Mouse (Mus musculus) CH12.LX (cell line): ENCODE data around the gene Nmt2. TPM values are rescaled to one million over a fixed set of nuclear protein-coding genes. Genes with fewer than 3 reads are reported as not detected.

Source experiments
- DNase-seq: peaks from one replicate; pipeline ENCODE4 v3.0.0-alpha.2; 2013; ENCODE audit errors: extremely low read depth
- H3K27ac ChIP-seq: 2 replicates; pipeline ENCODE4 v1.5.1; 2012; ENCODE audit warnings: low read depth, mild to moderate bottlenecking, control low read depth, moderate library complexity; ENCODE audit not compliant: insufficient read depth
- H3K27me3 ChIP-seq: replicated peaks from 2 replicates; pipeline ENCODE3; 2012; ENCODE audit warnings: inconsistent platforms
- H3K36me3 ChIP-seq, 2 experiments: replicated peaks in 1 of 2; 2 replicates each; pipeline versions ENCODE3 to v1.6.1; 2012; ENCODE audit warnings: inconsistent platforms in 1 of 2, low read length in 1 of 2, mild to moderate bottlenecking in 1 of 2, mixed read lengths in 1 of 2, moderate library complexity in 1 of 2; ENCODE audit not compliant: control insufficient read depth in 1 of 2, insufficient read depth in 1 of 2
- H3K4me1 ChIP-seq, 2 experiments: 2 replicates each; pipeline ENCODE4 v1.6.1; 2012; ENCODE audit warnings: inconsistent platforms in 1 of 2, moderate library complexity in 1 of 2; ENCODE audit not compliant: insufficient read depth in 2 of 2, control insufficient read depth in 1 of 2
- H3K4me2 ChIP-seq: 2 replicates; pipeline ENCODE4 v1.6.1; 2012; ENCODE audit warnings: low read depth, mild to moderate bottlenecking, control low read depth; ENCODE audit not compliant: poor library complexity, insufficient read depth, severe bottlenecking
- H3K4me3 ChIP-seq, 3 experiments: fragments of 150-350 bp in 1 of 3; sonication (generic) in 1 of 3; replicated peaks in 1 of 3; 2 replicates each; pipeline versions ENCODE3 to v1.5.1; 2011 to 2012; ENCODE audit warnings: low read depth in 2 of 3, low read length in 2 of 3, mild to moderate bottlenecking in 2 of 3, moderate library complexity in 2 of 3, control low read depth in 1 of 3, improper control_type of control experiment in 1 of 3, inconsistent platforms in 1 of 3, mixed read lengths in 1 of 3; ENCODE audit not compliant: poor library complexity in 1 of 3
- H3K79me2 ChIP-seq: replicated peaks from 2 replicates; pipeline ENCODE4 v1.6.1; 2012; ENCODE audit warnings: mild to moderate bottlenecking, moderate library complexity; ENCODE audit not compliant: control insufficient read depth, poor library complexity, insufficient read depth, severe bottlenecking; ENCODE audit errors: extremely low read depth
- H3K9ac ChIP-seq: 2 replicates; pipeline ENCODE4 v1.6.1; 2012; ENCODE audit warnings: low read depth, mild to moderate bottlenecking, control low read depth, moderate library complexity; ENCODE audit not compliant: insufficient read depth
- H3K9me3 ChIP-seq: replicated peaks from 2 replicates; pipeline ENCODE3; 2012; ENCODE audit warnings: low read length, inconsistent platforms, mixed read lengths
- CHD1 ChIP-seq: IDR thresholded peaks from 2 replicates; pipeline ENCODE4 v1.6.1; 2012; ENCODE audit warnings: low read depth, low read length, improper control_type of control experiment, inconsistent platforms
- CHD2 ChIP-seq: IDR thresholded peaks from 2 replicates; pipeline ENCODE4 v1.6.1; 2011; ENCODE audit warnings: low read length, improper control_type of control experiment
- CTCF ChIP-seq, 2 experiments: IDR thresholded peaks in 1 of 2; conservative IDR thresholded peaks in 1 of 2; 2 replicates each; pipeline ENCODE4 v1.5.1; 2011 to 2012; ENCODE audit warnings: low read depth in 2 of 2, low read length in 2 of 2, improper control_type of control experiment in 1 of 2, inconsistent platforms in 1 of 2, mild to moderate bottlenecking in 1 of 2, moderate library complexity in 1 of 2
- E2F4 ChIP-seq: IDR thresholded peaks from 2 replicates; pipeline ENCODE4 v1.6.1; 2011; ENCODE audit warnings: low read depth, low read length, improper control_type of control experiment; ENCODE audit not compliant: insufficient replicate concordance
- ELF1 ChIP-seq: IDR thresholded peaks from 2 replicates; pipeline ENCODE4 v1.6.1; 2014; ENCODE audit warnings: low read depth, mild to moderate bottlenecking, inconsistent platforms, low read length, improper control_type of control experiment
- ETS1 ChIP-seq: conservative IDR thresholded peaks from 2 replicates; pipeline ENCODE4 v1.6.1; 2012; ENCODE audit warnings: low read depth, mild to moderate bottlenecking, inconsistent platforms, low read length, improper control_type of control experiment, moderate library complexity
- GABPA ChIP-seq: IDR thresholded peaks from 2 replicates; pipeline ENCODE4 v1.6.1; 2012; ENCODE audit warnings: low read depth, low read length, improper control_type of control experiment, inconsistent platforms; ENCODE audit not compliant: insufficient replicate concordance
- HCFC1 ChIP-seq: IDR thresholded peaks from 2 replicates; pipeline ENCODE4 v1.6.1; 2012; ENCODE audit warnings: low read depth, mild to moderate bottlenecking, inconsistent platforms, low read length, improper control_type of control experiment
- IRF4 ChIP-seq: IDR thresholded peaks from 2 replicates; pipeline ENCODE4 v1.6.1; 2014; ENCODE audit warnings: low read depth, mild to moderate bottlenecking, inconsistent platforms, low read length, improper control_type of control experiment
- JUND ChIP-seq: conservative IDR thresholded peaks from 2 replicates; pipeline ENCODE4 v1.6.1; 2011; ENCODE audit warnings: low read depth, low read length, improper control_type of control experiment
- KAT2A ChIP-seq: IDR thresholded peaks from 2 replicates; pipeline ENCODE4 v1.6.1; 2012; ENCODE audit warnings: low read length, improper control_type of control experiment, inconsistent platforms; ENCODE audit not compliant: insufficient replicate concordance
- NELFE ChIP-seq: IDR thresholded peaks from 2 replicates; pipeline ENCODE4 v1.6.1; 2011; ENCODE audit warnings: low read depth, low read length, improper control_type of control experiment
- POLR2A ChIP-seq: IDR thresholded peaks from 2 replicates; pipeline ENCODE4 v1.6.1; 2011; ENCODE audit warnings: low read depth, mild to moderate bottlenecking, improper control_type of control experiment, low read length
- POLR2AphosphoS2 ChIP-seq: IDR thresholded peaks from 2 replicates; pipeline ENCODE4 v1.6.1; 2011; ENCODE audit warnings: low read depth, low read length, improper control_type of control experiment
- SMC3 ChIP-seq: IDR thresholded peaks from 2 replicates; pipeline ENCODE4 v1.6.1; 2011; ENCODE audit warnings: low read depth, low read length, improper control_type of control experiment
- TBP ChIP-seq: conservative IDR thresholded peaks from 2 replicates; pipeline ENCODE4 v1.6.1; 2011; ENCODE audit warnings: low read depth, low read length, improper control_type of control experiment
- USF2 ChIP-seq: conservative IDR thresholded peaks from 2 replicates; pipeline ENCODE4 v1.6.1; 2011; ENCODE audit warnings: low read depth, low read length, improper control_type of control experiment
- ZC3H11A ChIP-seq: IDR thresholded peaks from 2 replicates; pipeline ENCODE4 v1.6.1; 2012; ENCODE audit warnings: low read depth, mild to moderate bottlenecking, inconsistent platforms, low read length, improper control_type of control experiment
- ZKSCAN1 ChIP-seq: IDR thresholded peaks from 2 replicates; pipeline ENCODE4 v1.6.1; 2012; ENCODE audit warnings: low read depth, inconsistent platforms, low read length, improper control_type of control experiment, borderline replicate concordance
- ZMIZ1 ChIP-seq: IDR thresholded peaks from 2 replicates; pipeline ENCODE4 v1.6.1; 2012; ENCODE audit warnings: low read depth, mild to moderate bottlenecking, inconsistent platforms, low read length, improper control_type of control experiment
- ZNF384 ChIP-seq: IDR thresholded peaks from 2 replicates; pipeline ENCODE4 v1.6.1; 2012; ENCODE audit warnings: low read depth, low read length, improper control_type of control experiment, inconsistent platforms
- dilution Hi-C: fragments of 300-500 bp; cut with MboI; formaldehyde crosslinking; loops from 2 replicates; pipeline ENCODE4 v1.14.3; 2020; ENCODE audit warnings: low sequenced_read_pairs; ENCODE audit not compliant: extremely low pct_unique_long_range_greater_than_20kb, extremely low pct_ligation_motif_present
- in situ Hi-C: fragments of 300-500 bp; cut with MboI; formaldehyde crosslinking; loops from 3 replicates; pipeline ENCODE4 v1.14.3; 2019; ENCODE audit warnings: low sequenced_read_pairs, low pct_ligation_motif_present, low pct_unique_long_range_greater_than_20kb, mixed read lengths
- polyA plus RNA-seq: library from polyadenylated mRNA; unstranded; fragments of >175 nt; gene quantifications from 2 replicates; pipeline ENCODE4 v1.2.1, GENCODE M21; 2012; ENCODE audit warnings: low read depth; ENCODE audit not compliant: insufficient read length
- total RNA-seq, 2 experiments: library from RNA; depleted of rRNA; stranded (reverse); fragments of 300-350 nt in 1 of 2; fragments of >200 nt in 1 of 2; gene quantifications; 2 replicates each; pipeline ENCODE4 v1.2.3; 2012 to 2014

Gene Nmt2
- total and polyA plus RNA-seq, 3 experiments: 10.0 to 15.9 (median 15.6) TPM

DNA sequence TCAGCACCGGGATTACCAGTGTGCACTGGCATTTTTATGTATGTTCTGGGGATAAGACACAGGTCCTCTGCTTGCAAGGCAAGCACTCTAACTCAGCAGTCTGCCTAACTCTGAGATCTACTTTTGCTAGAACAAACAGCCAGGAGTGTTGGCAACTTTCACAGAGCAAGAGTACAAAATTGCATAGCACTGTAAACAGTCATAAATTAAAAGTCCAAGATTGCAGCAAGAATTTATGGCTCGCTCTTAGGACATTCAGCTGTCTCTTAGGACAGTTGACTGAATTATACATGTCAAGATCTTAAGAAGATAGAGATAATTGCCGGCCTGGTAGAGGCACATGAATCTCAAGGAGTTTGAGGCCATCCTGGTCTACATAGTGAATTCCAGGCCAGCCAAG is 72.3 kb downstream of the Nmt2 start:
- Histone ChIP-seq H3K9ac (no peak overlapping the region), H3K9me3 (peaks cover 2% of the 10 kb centered on the region), H3K4me1 (peaks cover 3 to 6% of the 10 kb centered on the region in 2 experiments), H3K27ac (no peak overlapping the region), H3K4me2 (no peak overlapping the region)
- in situ Hi-C loops: no loop called here
- TF ChIP-seq ETS1: no peak
- no peak for TF ChIP-seq NELFE
- TF ChIP-seq, all 38 proteins: peak for 0
- no peaks in the 10 kb centered on the region for H3K79me2 ChIP-seq
- no peaks in the 10 kb centered on the region for H3K27me3 ChIP-seq
- dilution Hi-C loops: no loop called here
- no peak overlapping the region for H3K4me3 ChIP-seq
- no peak for DNase-seq
- H3K36me3 ChIP-seq: no peaks in the 10 kb centered on the region

DNA sequence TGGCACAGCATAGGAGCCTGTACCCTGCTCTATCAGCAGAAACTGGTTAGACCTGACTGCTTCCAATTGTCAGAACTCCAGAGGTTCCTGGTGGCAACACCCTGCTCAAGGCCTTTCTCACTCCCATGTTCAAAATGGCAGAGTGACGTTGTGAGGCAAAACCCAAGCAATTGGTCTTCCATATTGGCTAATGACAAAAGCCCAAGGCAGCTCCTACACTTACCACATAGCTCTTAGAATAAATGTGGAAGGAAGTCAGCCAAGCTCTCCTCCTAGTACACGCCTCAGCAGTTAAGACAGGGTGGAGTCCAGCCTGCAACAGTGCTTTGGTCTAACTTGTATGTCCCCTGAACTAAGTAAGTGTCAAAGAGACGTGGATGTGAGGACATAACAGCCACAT is 73.9 kb downstream of the Nmt2 start:
- no peak overlapping the region for H3K4me2 ChIP-seq
- H3K36me3 ChIP-seq: no peaks in the 10 kb centered on the region
- H3K27ac ChIP-seq: no peak overlapping the region
- no peak for DNase-seq
- H3K9me3 ChIP-seq: no peaks in the 10 kb centered on the region
- H3K4me1 ChIP-seq: peaks cover 3 to 6% of the 10 kb centered on the region in 2 experiments
- in situ Hi-C loops: no loop called here
- H3K4me3 ChIP-seq: no peak overlapping the region
- TF ChIP-seq SMC3 (no peak), TBP (no peak), ETS1 (no peak), KAT2A (no peak), ZNF384 (no peak), USF2 (no peak), CHD1 (no peak), IRF4 (no peak), E2F4 (no peak)
- H3K9ac ChIP-seq: no peak overlapping the region
- H3K79me2 ChIP-seq: no peaks in the 10 kb centered on the region
- no peaks in the 10 kb centered on the region for H3K27me3 ChIP-seq
- dilution Hi-C loops: no loop called here

GRCm38 (mm10) chr2:3361067-3361466 is 77.1 kb downstream of the Nmt2 start:
- no peak overlapping the region for H3K27ac ChIP-seq
- no peaks in the 10 kb centered on the region for H3K79me2 ChIP-seq
- no peak overlapping the region for H3K4me3 ChIP-seq
- H3K9ac ChIP-seq: no peak overlapping the region
- dilution Hi-C loops (no loop called here), in situ Hi-C loops (no loop called here)
- no peaks in the 10 kb centered on the region for H3K36me3 ChIP-seq
- no peaks in the 10 kb centered on the region for H3K27me3 ChIP-seq
- peaks cover 0 to 1% of the 10 kb centered on the region in 2 experiments; a peak in 2 of 4 replicates for H3K4me1 ChIP-seq
- H3K9me3 ChIP-seq: no peaks in the 10 kb centered on the region
- no peak overlapping the region for H3K4me2 ChIP-seq
- no peak for TF ChIP-seq HCFC1
- TF ChIP-seq POLR2A: no peak
- TF ChIP-seq POLR2AphosphoS2: no peak
- TF ChIP-seq CHD2: no peak
- no peak for TF ChIP-seq GABPA
- no peak for TF ChIP-seq JUND
- no peak for TF ChIP-seq ZKSCAN1
- no peak for TF ChIP-seq ZMIZ1
- no peak for TF ChIP-seq CTCF (conservative IDR thresholded peaks at IDR 0.05 in 1 of 2, IDR thresholded peaks at IDR 0.05 in 1 of 2; ENCODE audit: low read depth in 2 of 2, low read length in 2 of 2)
- no peak for TF ChIP-seq E2F4
- TF ChIP-seq ELF1: no peak
- TF ChIP-seq ZC3H11A: no peak
- no peak for DNase-seq
